Mouse (Mus musculus) MEL (cell line): ENCODE data around the gene Alg1. TPM values are rescaled to one million over a fixed set of nuclear protein-coding genes. Genes with fewer than 3 reads are reported as not detected.

Experiments used
- DNase-seq: peaks from one replicate; pipeline ENCODE4 v3.0.0; 2011; ENCODE audit warnings: low read depth, low spot score
- H3K27ac ChIP-seq: 2 replicates; pipeline ENCODE4 v1.5.1; 2012; ENCODE audit warnings: low read depth, mild to moderate bottlenecking, control low read depth, low read length, moderate library complexity; ENCODE audit not compliant: control insufficient read depth
- H3K27me3 ChIP-seq, 2 experiments: fragments of 150-350 bp in 1 of 2; sonication (generic) in 1 of 2; 2 replicates each; pipeline ENCODE4 v1.6.1; 2012; ENCODE audit warnings: low read length in 2 of 2, mild to moderate bottlenecking in 2 of 2, improper control_type of control experiment in 1 of 2, moderate library complexity in 1 of 2; ENCODE audit not compliant: insufficient read depth in 2 of 2, control insufficient read depth in 1 of 2
- H3K36me3 ChIP-seq, 2 experiments: 2 replicates each; pipeline ENCODE4 v1.6.1; 2012 to 2014; ENCODE audit warnings: low read length in 2 of 2, improper control_type of control experiment in 1 of 2, inconsistent platforms in 1 of 2, mild to moderate bottlenecking in 1 of 2; ENCODE audit not compliant: insufficient read depth in 2 of 2, control insufficient read depth in 1 of 2
- H3K4me1 ChIP-seq, 2 experiments: fragments of 150-350 bp in 1 of 2; sonication (generic) in 1 of 2; 2 replicates each; pipeline ENCODE4 v1.6.1; 2012; ENCODE audit warnings: low read length in 2 of 2, improper control_type of control experiment in 1 of 2, mild to moderate bottlenecking in 1 of 2; ENCODE audit not compliant: insufficient read depth in 2 of 2, control insufficient read depth in 1 of 2
- H3K4me3 ChIP-seq, 2 experiments: fragments of 150-350 bp in 1 of 2; sonication (generic) in 1 of 2; 2 replicates each; pipeline ENCODE4 v1.5.1; 2012; ENCODE audit warnings: low read depth in 2 of 2, low read length in 2 of 2, mild to moderate bottlenecking in 2 of 2, moderate library complexity in 2 of 2, control low read depth in 1 of 2, improper control_type of control experiment in 1 of 2; ENCODE audit not compliant: control insufficient read depth in 1 of 2, insufficient read depth in 1 of 2
- H3K79me2 ChIP-seq: 2 replicates; pipeline ENCODE4 v1.6.1; 2012; ENCODE audit warnings: mild to moderate bottlenecking, low read length, moderate library complexity; ENCODE audit not compliant: control insufficient read depth, poor library complexity, insufficient read depth
- H3K9ac ChIP-seq: 2 replicates; pipeline ENCODE4 v1.6.1; 2012; ENCODE audit warnings: low read depth, mild to moderate bottlenecking, control low read depth, low read length, moderate library complexity; ENCODE audit not compliant: control insufficient read depth, poor library complexity, severe bottlenecking
- H3K9me3 ChIP-seq: fragments of 150-350 bp; sonication (generic); replicated peaks from 2 replicates; pipeline ENCODE4 v1.6.1; 2012; ENCODE audit warnings: mild to moderate bottlenecking, low read length, improper control_type of control experiment, moderate library complexity; ENCODE audit not compliant: insufficient read depth
- CHD1 ChIP-seq: IDR thresholded peaks from 2 replicates; pipeline ENCODE4 v1.6.1; 2012; ENCODE audit warnings: low read depth, mild to moderate bottlenecking, inconsistent platforms, low read length, improper control_type of control experiment
- CTCF ChIP-seq, 3 experiments: IDR thresholded peaks in 2 of 3; conservative IDR thresholded peaks in 1 of 3; 2 replicates each; pipeline ENCODE4 v1.5.1; 2011 to 2012; ENCODE audit warnings: low read length in 3 of 3, low read depth in 2 of 3, mild to moderate bottlenecking in 2 of 3, improper control_type of control experiment in 1 of 3, inconsistent platforms in 1 of 3, mixed read lengths in 1 of 3, moderate library complexity in 1 of 3; ENCODE audit not compliant: control insufficient read depth in 1 of 3, insufficient read depth in 1 of 3, poor library complexity in 1 of 3, severe bottlenecking in 1 of 3
- ELF1 ChIP-seq: IDR thresholded peaks from 2 replicates; pipeline ENCODE4 v1.6.1; 2014; ENCODE audit warnings: low read depth, mild to moderate bottlenecking, inconsistent platforms, low read length, improper control_type of control experiment, moderate library complexity
- GABPA ChIP-seq: IDR thresholded peaks from 2 replicates; pipeline ENCODE4 v1.6.1; 2012; ENCODE audit warnings: low read depth, mild to moderate bottlenecking, inconsistent platforms, low read length, improper control_type of control experiment, moderate library complexity
- GATA1 ChIP-seq: IDR thresholded peaks from 2 replicates; pipeline ENCODE4 v1.6.1; 2011; ENCODE audit warnings: low read depth, low read length, improper control_type of control experiment
- JUND ChIP-seq: IDR thresholded peaks from 2 replicates; pipeline ENCODE4 v1.6.1; 2011; ENCODE audit warnings: low read depth, mild to moderate bottlenecking, improper control_type of control experiment, low read length
- KAT2A ChIP-seq: conservative IDR thresholded peaks from 2 replicates; pipeline ENCODE4 v1.6.1; 2012; ENCODE audit warnings: low read depth, low read length, improper control_type of control experiment, inconsistent platforms
- MAX ChIP-seq: IDR thresholded peaks from 2 replicates; pipeline ENCODE4 v1.6.1; 2011; ENCODE audit warnings: low read length, improper control_type of control experiment
- MXI1 ChIP-seq: IDR thresholded peaks from 2 replicates; pipeline ENCODE4 v1.6.1; 2011; ENCODE audit warnings: mild to moderate bottlenecking, low read depth, low read length, improper control_type of control experiment
- RAD21 ChIP-seq: IDR thresholded peaks from 2 replicates; pipeline ENCODE4 v1.6.1; 2011; ENCODE audit warnings: mild to moderate bottlenecking, low read depth, low read length, improper control_type of control experiment
- RCOR1 ChIP-seq: IDR thresholded peaks from 2 replicates; pipeline ENCODE4 v1.6.1; 2012; ENCODE audit warnings: low read depth, mild to moderate bottlenecking, inconsistent platforms, low read length, improper control_type of control experiment
- TBP ChIP-seq: IDR thresholded peaks from 2 replicates; pipeline ENCODE4 v1.8.0; 2011; ENCODE audit warnings: low read depth, low read length, improper control_type of control experiment
- UBTF ChIP-seq: IDR thresholded peaks from 2 replicates; pipeline ENCODE4 v1.6.1; 2012; ENCODE audit warnings: low read depth, mild to moderate bottlenecking, inconsistent platforms, low read length, improper control_type of control experiment, moderate library complexity, borderline replicate concordance; ENCODE audit not compliant: insufficient read depth
- ZKSCAN1 ChIP-seq: IDR thresholded peaks from 2 replicates; pipeline ENCODE4 v1.6.1; 2012; ENCODE audit warnings: low read depth, mild to moderate bottlenecking, inconsistent platforms, low read length, improper control_type of control experiment, moderate library complexity
- polyA plus RNA-seq, 2 experiments: library from polyadenylated mRNA; stranded (reverse) in 1 of 2; unstranded in 1 of 2; fragments of >175 nt in 1 of 2; fragments of >200 nt in 1 of 2; gene quantifications; 2 replicates each; pipeline versions ENCODE4 v1.2.1 to v1.2.4; 2012; ENCODE audit warnings: low replicate concordance in 2 of 2, low read depth in 1 of 2; ENCODE audit not compliant: insufficient read length in 2 of 2, insufficient read depth in 1 of 2, missing spikeins in 1 of 2
- total RNA-seq: library from RNA; depleted of rRNA; stranded (reverse); fragments of 300-350 nt; gene quantifications from 2 replicates; pipeline ENCODE4 v1.2.3, GENCODE M21; 2012

Alg1 gene
- total and polyA plus RNA-seq, 3 experiments: 42.9 to 46.4 TPM; not detected in 1

- TF ChIP-seq MAX: peak; percentile 97
- TF ChIP-seq KAT2A: no peak
- no peak for TF ChIP-seq ZKSCAN1
- no peak for TF ChIP-seq CHD1
- no peak for TF ChIP-seq GATA1
- TF ChIP-seq, all 39 proteins: peak for 18
Measured at GRCm38 (mm10) chr16:5233418-5234313, at the start of gene Alg1 (continued).

GRCm38 (mm10) chr16:5184101-5184500, 49.3 kb upstream of the Alg1 start:
- no peaks in the 10 kb centered on the region for H3K4me1 ChIP-seq
- no peak overlapping the region for H3K27ac ChIP-seq

GRCm38 (mm10) chr16:5184956-5185355, 48.5 kb upstream of the Alg1 start:
- Histone ChIP-seq H3K9ac (no peak overlapping the region), H3K9me3 (no peaks in the 10 kb centered on the region), H3K27me3 (no peaks in the 10 kb centered on the region; a peak in 3 of 4 replicates), H3K4me1 (no peaks in the 10 kb centered on the region), H3K36me3 (no peaks in the 10 kb centered on the region), H3K27ac (no peak overlapping the region), H3K79me2 (no peaks in the 10 kb centered on the region), H3K4me3 (no peak overlapping the region)
- TF ChIP-seq RAD21 (no peak), TBP (no peak), RCOR1 (no peak), GABPA (no peak), CHD1 (no peak), MAX (no peak), UBTF (no peak)
- DNase-seq: no peak

More at GRCm38 (mm10) chr16:5184101-5184500, 49.3 kb upstream of the Alg1 start:
- Histone ChIP-seq H3K36me3 (no peaks in the 10 kb centered on the region), H3K27me3 (no peaks in the 10 kb centered on the region; a peak in 3 of 4 replicates)
- TF ChIP-seq RAD21 (no peak), MXI1 (no peak), CTCF (IDR thresholded peaks at IDR 0.05 in 2 of 3, conservative IDR thresholded peaks at IDR 0.05 in 1 of 3; ENCODE audit: control insufficient read depth in 1 of 3, insufficient read depth in 1 of 3, low read depth in 2 of 3, low read length in 3 of 3, poor library complexity in 1 of 3, severe bottlenecking in 1 of 3) (no peak), JUND (no peak), ELF1 (no peak)
- TF ChIP-seq, all 39 proteins: peak for 0
- Histone ChIP-seq H3K9me3 (no peaks in the 10 kb centered on the region), H3K79me2 (no peaks in the 10 kb centered on the region), H3K4me3 (no peak overlapping the region), H3K9ac (no peak overlapping the region)
- DNase-seq: no peak
